Mouse (Mus musculus): ENCODE data around the gene Tex13c1. TPM values are rescaled to one million over a fixed set of nuclear protein-coding genes. Genes with fewer than 3 reads are reported as not detected.

Gene Tex13c1
- polyA plus RNA-seq (2012; rRNA removed): not detected in 2 replicates

DNA sequence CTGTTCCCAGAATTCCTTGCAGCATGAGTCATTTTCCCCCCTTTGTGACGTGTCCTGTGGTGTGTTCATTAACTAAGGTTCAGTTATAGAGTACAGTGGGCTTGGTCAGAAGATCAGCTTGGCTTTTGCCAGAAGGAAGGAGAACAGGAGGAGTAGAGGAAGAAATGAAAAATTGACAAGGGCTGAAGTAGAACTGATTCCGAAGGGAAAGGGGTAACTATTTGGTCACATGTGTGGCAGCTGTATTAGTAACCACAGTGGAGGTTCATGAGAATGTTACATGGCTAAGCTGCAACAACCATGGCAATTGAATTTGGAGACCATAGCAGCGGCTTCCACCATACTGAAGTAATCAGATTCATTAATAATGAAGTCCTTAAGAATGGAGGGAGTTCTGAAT lies at the start of gene Tex13c1:
Tex13c1 (plus strand) TSS at position 301 of the 400 bp plus-strand sequence.
- no peak for DNase-seq (ENCODE audit: extremely low spot score in 1 of 2, low spot score in 1 of 2)

Other genes with a start within 250 kb of the Tex13c1 start
- 11.9 and 14.6 TPM in 2 replicates for gene Tenm1, start 162.0 kb upstream of the Tex13c1 start, polyA plus RNA-seq (2012; rRNA removed)